In the genomic region with DNA sequence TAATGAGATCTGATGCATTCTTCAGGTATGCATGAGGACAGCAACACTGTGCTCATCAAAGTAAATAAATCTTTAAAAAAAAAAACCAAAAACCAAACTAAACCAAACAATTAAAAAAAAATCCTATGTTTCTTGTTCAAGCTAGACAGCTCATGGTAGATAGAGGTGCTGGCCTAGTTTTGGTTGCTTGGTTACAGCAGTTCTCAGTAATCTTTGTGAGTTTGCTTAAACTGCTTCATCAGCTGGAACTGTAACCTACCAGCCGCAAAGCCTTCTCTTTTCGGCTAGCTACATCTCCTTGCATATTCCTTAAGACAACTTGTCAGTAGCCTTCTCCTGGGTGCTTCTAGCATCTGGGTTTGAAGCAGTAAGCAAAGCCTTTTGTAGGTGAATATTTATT, we compare ENCODE assay signal across 18 mouse cellular contexts.
DNase-seq lines count a peak whose midpoint lies in the region; ATAC-seq and TF ChIP-seq lines count a peak whose summit lies in the region.
"Had no signal": no experiment of that assay in that cellular context is flagged by ENCODE, and none has a peak within 500 bp of the region (broad histone marks: within the 10 kb centered on the region; RNA-seq: fewer than 3 reads in every experiment).

No protein-coding gene starts in this region.

- no peak for TF ChIP-seq CTCF in cortical plate, adult 2 months (IDR thresholded peaks at IDR 0.05; ENCODE audit: extremely low read depth, insufficient read depth, low read length)

- WGBS in hindbrain, embryonic 15.5 days, result 82% methylated on average over 2 of the region's 2 CpGs
- WGBS in hindbrain, embryonic 10.5 days, result 96% methylated on average over 2 of the region's 2 CpGs
- 91% methylated on average over 2 of the region's 2 CpGs for WGBS in midbrain, embryonic 11.5 days
- 96% methylated on average over 2 of the region's 2 CpGs for WGBS in midbrain, embryonic 13.5 days

- H3K9me3 ChIP-seq in hindbrain, embryonic 15.5 days, result no peaks in the 10 kb centered on the region
- H3K9me3 ChIP-seq in hindbrain, embryonic 10.5 days, result no peaks in the 10 kb centered on the region
- no peaks in the 10 kb centered on the region for H3K9me3 ChIP-seq in midbrain, embryonic 11.5 days (ENCODE audit: control insufficient read depth, low read length)
- no peaks in the 10 kb centered on the region for H3K9me3 ChIP-seq in midbrain, embryonic 13.5 days
- H3K9me3 ChIP-seq: embryonic facial prominence, embryonic 12.5 days; heart, embryonic 15.5 days had no signal

- DNase-seq in hindbrain, embryonic 10.5 days (ENCODE audit: low spot score), result no peak
- peak; percentile 64 for DNase-seq in midbrain, embryonic 11.5 days (ENCODE audit: low spot score, missing footprints)
- peak; percentile 77 for DNase-seq in brain, adult 2 months (ENCODE audit: low read depth, low spot score)
- DNase-seq: adrenal gland, adult 2 months; adrenal gland, postnatal 25 days; cerebellum, adult 8-10 months; cerebellum, postnatal 14 days; gastrocnemius, postnatal 36 days; heart, adult 18-20 months; heart, postnatal 14 days had no signal

- H3K36me3 ChIP-seq in hindbrain, embryonic 15.5 days, result no peaks in the 10 kb centered on the region
- peaks cover 19% of the 10 kb centered on the region for H3K36me3 ChIP-seq in hindbrain, embryonic 10.5 days
- H3K36me3 ChIP-seq in midbrain, embryonic 11.5 days (ENCODE audit: control insufficient read depth, insufficient read depth, low read length), result no peaks in the 10 kb centered on the region
- peaks cover 2% of the 10 kb centered on the region; the same call in 1 of the 2 replicates for H3K36me3 ChIP-seq in midbrain, embryonic 13.5 days
- H3K36me3 ChIP-seq: embryonic facial prominence, embryonic 12.5 days; heart, embryonic 15.5 days had no signal

- no peak for ATAC-seq in hindbrain, embryonic 15.5 days (ENCODE audit: low FRiP score, low read depth)
- ATAC-seq in midbrain, embryonic 11.5 days (ENCODE audit: low FRiP score), result no peak
- no peak for ATAC-seq in midbrain, embryonic 13.5 days
- ATAC-seq: forebrain, embryonic 16.5 days; hindbrain, embryonic 16.5 days had no signal

- no peak overlapping the region for H3K9ac ChIP-seq in hindbrain, embryonic 15.5 days
- H3K9ac ChIP-seq in midbrain, embryonic 11.5 days (ENCODE audit: low read length), result no peak overlapping the region
- H3K9ac ChIP-seq in midbrain, embryonic 13.5 days (replicated peaks), result no peak overlapping the region
- H3K9ac ChIP-seq: embryonic facial prominence, embryonic 12.5 days; heart, embryonic 15.5 days had no signal

- TF ChIP-seq POLR2A in cortical plate, adult 2 months (IDR thresholded peaks at IDR 0.05; ENCODE audit: extremely low read depth, insufficient read depth, low read length), result no peak

- no peak overlapping the region for H3K4me3 ChIP-seq in hindbrain, embryonic 15.5 days
- H3K4me3 ChIP-seq in hindbrain, embryonic 10.5 days, result no peak overlapping the region
- H3K4me3 ChIP-seq in midbrain, embryonic 11.5 days (ENCODE audit: low read depth, low read length), result no peak overlapping the region
- no peak overlapping the region for H3K4me3 ChIP-seq in midbrain, embryonic 13.5 days (replicated peaks)
- no peak overlapping the region for H3K4me3 ChIP-seq in cortical plate, adult 2 months (ENCODE audit: insufficient read depth, low read length)
- H3K4me3 ChIP-seq: embryonic facial prominence, embryonic 12.5 days; heart, embryonic 15.5 days had no signal

- H3K27me3 ChIP-seq in hindbrain, embryonic 15.5 days, result no peaks in the 10 kb centered on the region
- H3K27me3 ChIP-seq in hindbrain, embryonic 10.5 days (ENCODE audit: insufficient read depth, poor library complexity, severe bottlenecking), result no peaks in the 10 kb centered on the region
- no peaks in the 10 kb centered on the region for H3K27me3 ChIP-seq in midbrain, embryonic 11.5 days (ENCODE audit: control insufficient read depth, insufficient read depth, low read length)
- H3K27me3 ChIP-seq in midbrain, embryonic 13.5 days, result no peaks in the 10 kb centered on the region
- H3K27me3 ChIP-seq: embryonic facial prominence, embryonic 12.5 days; heart, embryonic 15.5 days had no signal

- H3K4me1 ChIP-seq in hindbrain, embryonic 15.5 days (replicated peaks), result no peaks in the 10 kb centered on the region
- no peaks in the 10 kb centered on the region for H3K4me1 ChIP-seq in hindbrain, embryonic 10.5 days (replicated peaks)
- H3K4me1 ChIP-seq in midbrain, embryonic 11.5 days (ENCODE audit: control insufficient read depth, insufficient read depth, low read length), result no peaks in the 10 kb centered on the region
- no peaks in the 10 kb centered on the region for H3K4me1 ChIP-seq in midbrain, embryonic 13.5 days (replicated peaks)
- no peaks in the 10 kb centered on the region; the same call in 1 of the 2 replicates for H3K4me1 ChIP-seq in cortical plate, adult 2 months (ENCODE audit: control insufficient read depth, insufficient read depth, low read length)
- H3K4me1 ChIP-seq: embryonic facial prominence, embryonic 12.5 days; heart, embryonic 15.5 days had no signal

- no peak overlapping the region for H3K4me2 ChIP-seq in hindbrain, embryonic 15.5 days
- no peak overlapping the region for H3K4me2 ChIP-seq in midbrain, embryonic 11.5 days
- H3K4me2 ChIP-seq in midbrain, embryonic 13.5 days (replicated peaks), result no peak overlapping the region
- H3K4me2 ChIP-seq: embryonic facial prominence, embryonic 12.5 days; heart, embryonic 11.5 days; heart, embryonic 15.5 days had no signal

- H3K27ac ChIP-seq in hindbrain, embryonic 15.5 days (replicated peaks), result 0 out of 2 replicates have a peak overlapping the region, but pooled peaks have one; percentile 20
- H3K27ac ChIP-seq in hindbrain, embryonic 10.5 days, result no peak overlapping the region
- H3K27ac ChIP-seq in midbrain, embryonic 11.5 days (ENCODE audit: low read depth, low read length), result no peak overlapping the region
- no peak overlapping the region for H3K27ac ChIP-seq in midbrain, embryonic 13.5 days
- peak overlapping the region; percentile 66; the same call in 1 of the 2 replicates for H3K27ac ChIP-seq in cortical plate, adult 2 months (ENCODE audit: insufficient read depth, low read length)
- H3K27ac ChIP-seq: embryonic facial prominence, embryonic 12.5 days; heart, embryonic 15.5 days had no signal

Comparison
In these comparisons a context has a peak if more than half of its experiments do, and no peak if none do; other contexts are left out.
1. H3K27ac ChIP-seq: peak in hindbrain, embryonic 15.5 days (single experiment) and cortical plate, adult 2 months (single experiment); none in hindbrain, embryonic 10.5 days (single experiment), midbrain, embryonic 11.5 days (single experiment) and midbrain, embryonic 13.5 days (single experiment).